Mouse (Mus musculus) myocyte (in vitro differentiated cells): ENCODE measurements around the gene Uvrag.

ENCODE experiments used
- E2F4 ChIP-seq: IDR thresholded peaks from one replicate; pipeline ENCODE4 v1.6.1; 2011; ENCODE audit warnings: mild to moderate bottlenecking, control low read depth, moderate library complexity; ENCODE audit not compliant: insufficient read depth
- MYOD1 ChIP-seq, 3 experiments: IDR thresholded peaks; one replicate each; pipeline ENCODE4 v1.6.1; 2011; ENCODE audit warnings: control low read depth in 2 of 3, low read depth in 2 of 3, mild to moderate bottlenecking in 2 of 3, moderate library complexity in 1 of 3; ENCODE audit not compliant: insufficient read length in 2 of 3, control insufficient read depth in 1 of 3
- POLR2A ChIP-seq: IDR thresholded peaks from one replicate; pipeline ENCODE4 v1.6.1; 2011; ENCODE audit warnings: low read depth, mild to moderate bottlenecking, control low read depth, moderate library complexity; ENCODE audit not compliant: insufficient read length
- POLR2AphosphoS2 ChIP-seq: IDR thresholded peaks from one replicate; pipeline ENCODE4 v1.6.1; 2011; ENCODE audit warnings: low read depth, control low read depth; ENCODE audit not compliant: insufficient read length
- REST ChIP-seq: IDR thresholded peaks from one replicate; pipeline ENCODE4 v1.6.1; 2011; ENCODE audit warnings: mild to moderate bottlenecking, control low read depth, moderate library complexity; ENCODE audit not compliant: insufficient read depth, insufficient read length
- TCF12 ChIP-seq: IDR thresholded peaks from one replicate; pipeline ENCODE4 v1.6.1; 2011; ENCODE audit warnings: mild to moderate bottlenecking, control low read depth; ENCODE audit not compliant: poor library complexity, insufficient read depth, severe bottlenecking
- TCF3 ChIP-seq: IDR thresholded peaks from one replicate; pipeline ENCODE4 v1.6.1; 2011; ENCODE audit warnings: low read depth, control low read depth; ENCODE audit not compliant: insufficient read length
- USF1 ChIP-seq: IDR thresholded peaks from one replicate; pipeline ENCODE4 v1.6.1; 2011; ENCODE audit warnings: low read depth, mild to moderate bottlenecking, control low read depth, moderate library complexity

- TF ChIP-seq TCF3: no peak
- no peak for TF ChIP-seq USF1
- no peak for TF ChIP-seq REST
- TF ChIP-seq POLR2AphosphoS2: no peak
- no peak for TF ChIP-seq POLR2A
- TF ChIP-seq MYOD1 (IDR thresholded peaks at IDR 0.05; ENCODE audit: control insufficient read depth in 1 of 3, insufficient read length in 2 of 3, low read depth in 2 of 3): no peak
- TF ChIP-seq E2F4: no peak
- no peak for TF ChIP-seq TCF12
These were observed 299.1 kb downstream of the Uvrag start for GRCm38 (mm10) chr7:98841802-98842201.
